12 mouse cellular contexts compared by ENCODE assay signal in genomic region chr6:61301631-61302030, GRCm38 (mm10).
DNase-seq lines count a peak whose midpoint lies in the region; ATAC-seq and TF ChIP-seq lines count a peak whose summit lies in the region.
"Had no signal": no experiment of that assay in that cellular context is flagged by ENCODE, and none has a peak within 500 bp of the region (broad histone marks: within the 10 kb centered on the region; RNA-seq: fewer than 3 reads in every experiment).

No protein-coding gene starts in this region.

- no peak overlapping the region for H3K9ac ChIP-seq in forebrain, embryonic 14.5 days (ENCODE audit: low read length)
- H3K9ac ChIP-seq in forebrain, embryonic 12.5 days = no peak overlapping the region
- no peak overlapping the region for H3K9ac ChIP-seq in limb, embryonic 14.5 days (ENCODE audit: low read depth, low read length, severe bottlenecking)
- H3K9ac ChIP-seq in ES-Bruce4 (ENCODE audit: low read depth, poor library complexity, severe bottlenecking) = no peak overlapping the region
- H3K9ac ChIP-seq: midbrain, embryonic 13.5 days had no signal

- H3K27me3 ChIP-seq in forebrain, embryonic 14.5 days (replicated peaks; ENCODE audit: control insufficient read depth, insufficient read depth, low read length) = no peaks in the 10 kb centered on the region
- H3K27me3 ChIP-seq in forebrain, embryonic 12.5 days = no peaks in the 10 kb centered on the region
- no peaks in the 10 kb centered on the region for H3K27me3 ChIP-seq in limb, embryonic 14.5 days (ENCODE audit: control insufficient read depth, insufficient read depth, low read length)
- H3K27me3 ChIP-seq in limb, embryonic 10.5 days (ENCODE audit: low read depth, poor library complexity, severe bottlenecking) = no peaks in the 10 kb centered on the region
- H3K27me3 ChIP-seq in ES-Bruce4 (ENCODE audit: control insufficient read depth, insufficient read depth, low read length, poor library complexity, severe bottlenecking) = no peaks in the 10 kb centered on the region
- H3K27me3 ChIP-seq: midbrain, embryonic 13.5 days had no signal

- intact Hi-C loops in gastrocnemius, postnatal 14 days (cut with DNase I; ENCODE audit: low total_unique reads) = loop anchor here (5.0 kb wide), 1 partner anchor 314 kb away; no protein-coding TSS in a partner anchor

- TF ChIP-seq POLR2A in limb, embryonic 14.5 days (IDR thresholded peaks at IDR 0.05; ENCODE audit: borderline replicate concordance, extremely low read depth, insufficient read depth, insufficient read length) = no peak
- TF ChIP-seq POLR2A in ES-Bruce4 (IDR thresholded peaks at IDR 0.05; ENCODE audit: insufficient read depth, low read length) = no peak

- peak; percentile 67 for DNase-seq in forebrain, embryonic 14.5 days (ENCODE audit: low spot score)
- DNase-seq in limb, embryonic 14.5 days (ENCODE audit: low spot score) = peak; percentile 44
- no peak for DNase-seq in limb, embryonic 10.5 days (ENCODE audit: low spot score)
- DNase-seq in layer of hippocampus, postnatal 14 days (ENCODE audit: low spot score in 2 of 2) = no peak
- no peak for DNase-seq in gastrocnemius, postnatal 14 days
- DNase-seq: heart, adult 11 months; kidney, adult 18-20 months; left cerebral cortex, postnatal 4 days had no signal

- WGBS in forebrain, embryonic 14.5 days = 26% methylated on average over 2 of the region's 2 CpGs
- WGBS in forebrain, embryonic 12.5 days = 26% methylated on average over 2 of the region's 2 CpGs
- 13% methylated on average over 2 of the region's 2 CpGs for WGBS in limb, embryonic 14.5 days
- 40% methylated on average over 2 of the region's 2 CpGs for WGBS in limb, embryonic 10.5 days

- H3K4me2 ChIP-seq in forebrain, embryonic 14.5 days (ENCODE audit: low read length) = no peak overlapping the region
- H3K4me2 ChIP-seq in forebrain, embryonic 12.5 days = no peak overlapping the region
- no peak overlapping the region for H3K4me2 ChIP-seq in limb, embryonic 14.5 days (replicated peaks; ENCODE audit: low read depth, low read length, severe bottlenecking)
- H3K4me2 ChIP-seq: midbrain, embryonic 13.5 days had no signal

- H3K4me3 ChIP-seq in forebrain, embryonic 14.5 days (ENCODE audit: low read depth, low read length) = no peak overlapping the region
- H3K4me3 ChIP-seq in forebrain, embryonic 12.5 days (replicated peaks) = no peak overlapping the region
- no peak overlapping the region for H3K4me3 ChIP-seq in limb, embryonic 14.5 days (replicated peaks; ENCODE audit: low read length)
- H3K4me3 ChIP-seq in limb, embryonic 10.5 days = no peak overlapping the region
- no peak overlapping the region for H3K4me3 ChIP-seq in ES-Bruce4 (ENCODE audit: low read depth, low read length)
- H3K4me3 ChIP-seq: midbrain, embryonic 13.5 days had no signal

- TF ChIP-seq EP300 in ES-Bruce4 (IDR thresholded peaks at IDR 0.05; ENCODE audit: insufficient read depth, low read depth, low read length) = no peak

- ATAC-seq in forebrain, embryonic 14.5 days = no peak
- no peak for ATAC-seq in forebrain, embryonic 12.5 days (ENCODE audit: low FRiP score)
- ATAC-seq in limb, embryonic 14.5 days (ENCODE audit: low FRiP score, low read depth) = no peak
- ATAC-seq in megakaryocyte progenitor cell, adult 5-6 weeks (replicated peaks; ENCODE audit: poor library complexity) = peak; percentile 64

- H3K36me3 ChIP-seq in forebrain, embryonic 14.5 days (ENCODE audit: control insufficient read depth, insufficient read depth, low read length) = no peaks in the 10 kb centered on the region
- no peaks in the 10 kb centered on the region for H3K36me3 ChIP-seq in forebrain, embryonic 12.5 days (replicated peaks)
- no peaks in the 10 kb centered on the region for H3K36me3 ChIP-seq in limb, embryonic 14.5 days (ENCODE audit: control insufficient read depth, insufficient read depth, low read length)
- H3K36me3 ChIP-seq in limb, embryonic 10.5 days = no peaks in the 10 kb centered on the region
- no peaks in the 10 kb centered on the region for H3K36me3 ChIP-seq in ES-Bruce4 (ENCODE audit: control insufficient read depth, insufficient read depth, low read length, poor library complexity, severe bottlenecking)
- H3K36me3 ChIP-seq: midbrain, embryonic 13.5 days had no signal

- peaks cover 3% of the 10 kb centered on the region; the same call in 1 of the 2 replicates for H3K4me1 ChIP-seq in forebrain, embryonic 14.5 days (ENCODE audit: control insufficient read depth, insufficient read depth, low read length)
- no peaks in the 10 kb centered on the region for H3K4me1 ChIP-seq in forebrain, embryonic 12.5 days
- peaks cover 4% of the 10 kb centered on the region for H3K4me1 ChIP-seq in limb, embryonic 14.5 days (ENCODE audit: control insufficient read depth, insufficient read depth, low read length)
- peaks cover 7% of the 10 kb centered on the region; the same call in 1 of the 2 replicates for H3K4me1 ChIP-seq in limb, embryonic 10.5 days
- no peaks in the 10 kb centered on the region for H3K4me1 ChIP-seq in ES-Bruce4 (ENCODE audit: control insufficient read depth, insufficient read depth, low read length)
- H3K4me1 ChIP-seq: midbrain, embryonic 13.5 days had no signal

- H3K9me3 ChIP-seq in forebrain, embryonic 14.5 days (replicated peaks; ENCODE audit: control insufficient read depth, low read length) = no peaks in the 10 kb centered on the region
- no peaks in the 10 kb centered on the region for H3K9me3 ChIP-seq in forebrain, embryonic 12.5 days
- H3K9me3 ChIP-seq in limb, embryonic 14.5 days (ENCODE audit: control insufficient read depth, low read length) = no peaks in the 10 kb centered on the region
- H3K9me3 ChIP-seq in limb, embryonic 10.5 days (replicated peaks) = no peaks in the 10 kb centered on the region
- H3K9me3 ChIP-seq in ES-Bruce4 (replicated peaks; ENCODE audit: control insufficient read depth, insufficient read depth, low read length, poor library complexity, severe bottlenecking) = peaks cover 3% of the 10 kb centered on the region; the same call in 1 of the 2 replicates
- H3K9me3 ChIP-seq: midbrain, embryonic 13.5 days had no signal

- H3K27ac ChIP-seq in forebrain, embryonic 14.5 days (ENCODE audit: low read depth, low read length) = no peak overlapping the region
- no peak overlapping the region for H3K27ac ChIP-seq in forebrain, embryonic 12.5 days
- H3K27ac ChIP-seq in limb, embryonic 14.5 days (replicated peaks; ENCODE audit: low read depth, low read length) = no peak overlapping the region
- H3K27ac ChIP-seq in limb, embryonic 10.5 days = no peak overlapping the region
- H3K27ac ChIP-seq in ES-Bruce4 (ENCODE audit: insufficient read depth, low read length) = no peak overlapping the region
- H3K27ac ChIP-seq: midbrain, embryonic 13.5 days had no signal

- TF ChIP-seq CTCF in ES-Bruce4 (IDR thresholded peaks at IDR 0.05; ENCODE audit: low read depth, low read length) = peak; percentile 5

Comparison
In these comparisons a context has a peak if more than half of its experiments do, and no peak if none do; other contexts are left out.
1. DNase-seq: peak in forebrain, embryonic 14.5 days (single experiment) and limb, embryonic 14.5 days (single experiment); none in limb, embryonic 10.5 days (single experiment), layer of hippocampus, postnatal 14 days (0 of 2) and gastrocnemius, postnatal 14 days (single experiment).